Mouse (Mus musculus) v-Abl transformed pro-B cells (cell line): ENCODE results near the gene Gtf2h5.

Experiments
- in situ Hi-C, 2 experiments: fragments of 400-800 bp; cut with MboI; formaldehyde crosslinking; loops; one replicate each; pipeline ENCODE4 v1.15.1; 2025; ENCODE audit not compliant: unreplicated experiment in 2 of 2

Gtf2h5 gene

DNA sequence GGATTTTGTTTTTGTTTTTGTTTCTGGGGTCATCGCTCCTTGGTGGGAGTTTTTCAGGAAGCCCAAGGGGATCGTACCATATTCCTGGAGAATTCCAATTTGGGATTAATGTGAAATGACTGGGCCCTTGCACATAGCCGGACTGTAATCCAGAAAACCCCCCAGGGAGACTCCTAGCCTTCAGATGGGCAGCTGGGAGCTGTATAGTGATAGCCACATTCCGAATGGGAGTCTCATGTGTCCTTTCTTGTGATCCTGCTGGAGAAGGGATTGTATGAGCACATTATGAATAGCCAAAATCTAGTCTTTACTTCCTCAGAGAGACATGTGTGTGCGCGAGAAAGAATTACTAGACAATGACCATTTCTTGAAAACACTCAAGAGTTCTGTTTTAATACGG lies 28.6 kb downstream of the Gtf2h5 start:
- in situ Hi-C loops = loop anchor here in 1 of 2 experiments (25.0 kb wide), 1 partner anchor 179 kb away; no protein-coding TSS in a partner anchor

DNA sequence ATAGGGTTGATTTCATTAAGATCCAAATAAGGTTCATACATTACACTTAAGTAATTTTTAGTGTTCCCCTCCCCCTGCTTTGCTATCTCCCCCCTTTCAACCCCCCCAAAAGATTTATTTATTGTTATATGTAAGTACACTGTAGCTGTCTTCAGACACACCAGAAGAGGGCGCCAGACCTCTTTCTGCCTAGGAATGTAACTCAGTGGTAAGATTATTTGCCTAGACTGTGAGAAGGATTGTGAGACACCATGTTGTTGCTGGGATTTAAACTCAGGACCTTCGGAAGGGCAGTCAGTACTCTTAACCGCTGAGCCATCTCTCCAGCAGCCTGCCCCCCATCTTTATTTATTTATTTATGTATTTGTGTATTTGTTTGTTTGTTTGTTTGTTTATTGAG lies 31.4 kb downstream of the Gtf2h5 start:
- in situ Hi-C loops = loop anchor here in 1 of 2 experiments (25.0 kb wide), 1 partner anchor 176 kb away; no protein-coding TSS in a partner anchor

GRCm38 (mm10) chr17:6113653-6114052 lies 34.1 kb downstream of the Gtf2h5 start:
- in situ Hi-C loops = loop anchor here in 1 of 2 experiments (25.0 kb wide), 1 partner anchor 174 kb away; no protein-coding TSS in a partner anchor

DNA sequence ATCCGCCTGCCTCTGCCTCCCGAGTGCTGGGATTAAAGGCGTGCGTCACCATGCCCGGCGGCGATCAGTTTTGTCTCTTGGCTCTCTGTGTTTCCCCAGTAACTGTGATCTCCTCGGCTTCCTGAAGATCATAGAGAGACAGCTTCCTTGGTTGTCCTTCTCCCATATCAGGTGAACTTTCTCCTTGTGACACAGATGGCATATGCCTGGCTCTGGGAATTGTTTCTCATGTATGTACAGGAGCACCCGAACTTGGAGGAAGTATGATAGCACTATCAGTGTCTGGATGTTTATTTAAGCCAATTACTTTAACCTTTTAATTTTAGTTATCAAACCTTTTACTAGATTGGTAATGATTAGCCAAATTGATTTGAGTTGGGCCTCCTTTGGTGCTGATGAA lies 35.5 kb downstream of the Gtf2h5 start:
- in situ Hi-C loops = loop anchor here in 1 of 2 experiments (25.0 kb wide), 1 partner anchor 172 kb away; no protein-coding TSS in a partner anchor

- in situ Hi-C loops = loop anchor here in 1 of 2 experiments (25.0 kb wide), 1 partner anchor 170 kb away; no protein-coding TSS in a partner anchor
Observed at GRCm38 (mm10) chr17:6117148-6117725, 37.7 kb downstream of the Gtf2h5 start.

- in situ Hi-C loops = loop anchor here in 1 of 2 experiments (25.0 kb wide), 1 partner anchor 169 kb away; no protein-coding TSS in a partner anchor
Observed at GRCm38 (mm10) chr17:6117917-6118316, 38.3 kb downstream of the Gtf2h5 start.

DNA sequence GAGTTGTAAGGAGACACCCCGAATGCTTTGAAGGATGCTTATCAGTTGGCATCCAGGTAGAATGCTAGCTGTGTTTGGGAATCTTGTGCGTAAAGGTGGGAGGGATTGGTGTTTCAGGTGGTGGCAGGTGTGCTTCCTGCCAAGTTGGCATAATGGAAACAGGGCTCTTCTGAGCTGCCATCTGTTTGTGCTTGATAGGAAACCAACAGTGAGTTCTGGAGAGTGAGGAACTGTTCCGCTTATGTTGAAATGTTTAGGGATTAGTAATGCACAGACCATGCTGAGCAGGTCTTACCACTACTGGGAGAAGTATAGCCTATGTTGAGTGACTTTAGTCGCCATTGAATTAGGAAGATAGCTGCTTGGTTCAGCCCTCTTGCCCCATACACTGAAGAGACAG lies 39.3 kb downstream of the Gtf2h5 start:
- in situ Hi-C loops = loop anchor here in 1 of 2 experiments (25.0 kb wide), 1 partner anchor 168 kb away; no protein-coding TSS in a partner anchor

- in situ Hi-C loops = loop anchor here in 1 of 2 experiments (25.0 kb wide), 1 partner anchor 164 kb away; no protein-coding TSS in a partner anchor
Observed at GRCm38 (mm10) chr17:6123776-6124175, 44.2 kb downstream of the Gtf2h5 start.

- in situ Hi-C loops = no loop called here
Observed at GRCm38 (mm10) chr17:6125441-6125840, 45.9 kb downstream of the Gtf2h5 start.

DNA sequence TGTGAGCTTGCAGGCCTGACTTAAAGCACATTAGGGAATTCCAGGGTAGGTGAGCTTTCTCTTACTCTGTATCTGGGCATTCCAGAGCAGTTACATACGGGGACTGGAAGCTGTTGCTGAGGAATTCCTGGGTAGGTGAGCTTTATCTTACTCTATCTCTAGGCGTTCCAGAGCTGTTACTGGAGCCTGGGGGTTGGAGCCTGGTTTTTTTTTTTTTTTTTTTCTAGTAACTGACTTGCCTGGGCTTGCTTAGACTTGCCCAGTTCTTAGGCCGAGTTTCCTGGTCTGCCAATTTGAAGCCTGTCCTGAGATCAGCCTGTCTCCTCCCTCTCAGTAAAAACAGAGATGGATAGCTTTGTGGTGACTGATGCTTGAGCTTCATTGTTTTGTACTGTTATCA lies 48.5 kb downstream of the Gtf2h5 start:
- in situ Hi-C loops = no loop called here

DNA sequence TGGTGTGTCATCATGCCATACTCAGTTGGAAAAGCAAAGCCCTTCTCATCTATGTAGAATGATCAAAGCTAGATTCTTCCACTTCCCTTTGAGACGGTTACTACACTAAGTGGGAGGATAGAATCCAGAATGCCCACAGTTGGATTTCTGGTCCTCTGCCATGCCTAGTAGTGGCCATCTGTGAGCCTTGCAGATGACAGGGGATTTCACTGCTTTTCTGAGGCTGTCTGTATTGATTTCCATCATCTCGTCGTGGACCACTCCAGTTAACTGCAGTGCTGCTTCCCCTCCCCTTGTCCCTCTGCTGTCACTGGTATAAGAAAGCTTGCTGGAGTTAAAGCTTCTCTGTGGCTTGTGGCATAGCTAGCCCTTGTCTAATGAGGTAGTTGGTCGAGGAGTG lies 49.8 kb downstream of the Gtf2h5 start:
- in situ Hi-C loops = no loop called here

- in situ Hi-C loops = no loop called here
Observed at GRCm38 (mm10) chr17:6131083-6131482, 51.5 kb downstream of the Gtf2h5 start.
